23 mouse cellular contexts compared by ENCODE assay signal in genomic region chr7:142500032-142500431, GRCm38 (mm10). TPM values are rescaled to one million over a fixed set of nuclear protein-coding genes. Genes with fewer than 3 reads are reported as not detected.
DNase-seq lines count a peak whose midpoint lies in the region; ATAC-seq lines count a peak whose summit lies in the region.
"Had no signal": no experiment of that assay in that cellular context is flagged by ENCODE, and none has a peak within 500 bp of the region (broad histone marks: within the 10 kb centered on the region; RNA-seq: fewer than 3 reads in every experiment).

No protein-coding gene starts in this region.

- no peak overlapping the region for H3K9ac ChIP-seq in heart, embryonic 14.5 days (ENCODE audit: low read length)
- H3K9ac ChIP-seq in midbrain, embryonic 11.5 days (ENCODE audit: low read length), result no peak overlapping the region
- H3K9ac ChIP-seq: forebrain, embryonic 15.5 days; liver, embryonic 13.5 days; lung, embryonic 15.5 days; midbrain, embryonic 13.5 days; neural tube, embryonic 15.5 days had no signal

- ATAC-seq in heart, embryonic 14.5 days (ENCODE audit: insufficient number of reproducible peaks, insufficient read depth, low FRiP score, low read depth), result no peak
- no peak for ATAC-seq in midbrain, embryonic 11.5 days (ENCODE audit: low FRiP score)
- ATAC-seq: forebrain, embryonic 15.5 days; hindbrain, embryonic 16.5 days; intestine, postnatal 0 days; midbrain, embryonic 13.5 days had no signal

- H3K36me3 ChIP-seq in heart, embryonic 14.5 days (ENCODE audit: control insufficient read depth, insufficient read depth, low read length), result no peaks in the 10 kb centered on the region
- H3K36me3 ChIP-seq in splenic B cell, adult 2 months (ENCODE audit: control insufficient read depth, insufficient read depth, low read length, poor library complexity, severe bottlenecking), result no peaks in the 10 kb centered on the region
- no peaks in the 10 kb centered on the region for H3K36me3 ChIP-seq in midbrain, embryonic 11.5 days (ENCODE audit: control insufficient read depth, insufficient read depth, low read length)
- H3K36me3 ChIP-seq: forebrain, embryonic 15.5 days; G1E; liver, embryonic 13.5 days; midbrain, embryonic 13.5 days; neural tube, embryonic 15.5 days had no signal

- intact Hi-C loops in heart, postnatal 25 days (cut with DNase I), result no loop called here

- H3K4me1 ChIP-seq in heart, embryonic 14.5 days (ENCODE audit: control insufficient read depth in 2 of 2, insufficient read depth in 2 of 2, low read length in 2 of 2), result peaks cover 21 to 22% of the 10 kb centered on the region in 2 experiments
- H3K4me1 ChIP-seq in midbrain, embryonic 11.5 days (ENCODE audit: control insufficient read depth, insufficient read depth, low read length), result no peaks in the 10 kb centered on the region
- H3K4me1 ChIP-seq: forebrain, embryonic 15.5 days; liver, embryonic 13.5 days; midbrain, embryonic 13.5 days; neural tube, embryonic 15.5 days had no signal

- H3K4me2 ChIP-seq in heart, embryonic 14.5 days (ENCODE audit: low read length), result no peak overlapping the region
- H3K4me2 ChIP-seq in midbrain, embryonic 11.5 days, result no peak overlapping the region
- H3K4me2 ChIP-seq: forebrain, embryonic 15.5 days; liver, embryonic 13.5 days; lung, embryonic 15.5 days; midbrain, embryonic 13.5 days; neural tube, embryonic 15.5 days had no signal

- H3K27me3 ChIP-seq in heart, embryonic 14.5 days (ENCODE audit: control insufficient read depth, insufficient read depth, low read length), result no peaks in the 10 kb centered on the region
- no peaks in the 10 kb centered on the region for H3K27me3 ChIP-seq in splenic B cell, adult 2 months (ENCODE audit: control insufficient read depth, insufficient read depth, low read length, poor library complexity, severe bottlenecking)
- no peaks in the 10 kb centered on the region for H3K27me3 ChIP-seq in midbrain, embryonic 11.5 days (ENCODE audit: control insufficient read depth, insufficient read depth, low read length)
- H3K27me3 ChIP-seq: forebrain, embryonic 15.5 days; lung, embryonic 15.5 days; midbrain, embryonic 13.5 days had no signal

- DNase-seq in heart, postnatal 25 days (ENCODE audit: low spot score), result no peak
- DNase-seq in spleen, postnatal 36 days (ENCODE audit: low spot score in 2 of 2), result peak; percentile 25 to 31
- DNase-seq in spleen, adult 18-20 months, result no peak
- DNase-seq in gastrocnemius, postnatal 25 days, result peak; percentile 73
- peak; percentile 24 for DNase-seq in splenic B cell, adult 2 months (ENCODE audit: low read depth, low spot score)
- no peak for DNase-seq in midbrain, embryonic 11.5 days (ENCODE audit: low spot score, missing footprints)
- no peak for DNase-seq in cerebellum, postnatal 36 days
- DNase-seq: cerebellum, adult 9-10 months; kidney, postnatal 4 days; liver, embryonic 13.5 days; right cerebral cortex, postnatal 25 days; thymus, postnatal 4 days had no signal

- peak overlapping the region; percentile 49 to 72; a peak in 3 of 4 replicates for H3K27ac ChIP-seq in heart, embryonic 14.5 days (replicated peaks in 1 of 2; ENCODE audit: control insufficient read depth in 1 of 2, insufficient read depth in 1 of 2, low read depth in 2 of 2, low read length in 2 of 2)
- no peak overlapping the region for H3K27ac ChIP-seq in midbrain, embryonic 11.5 days (ENCODE audit: low read depth, low read length)
- H3K27ac ChIP-seq: forebrain, embryonic 15.5 days; liver, embryonic 13.5 days; macrophage; midbrain, embryonic 13.5 days; neural tube, embryonic 15.5 days had no signal

- H3K4me3 ChIP-seq in heart, embryonic 14.5 days (ENCODE audit: control insufficient read depth in 1 of 2, insufficient read depth in 1 of 2, low read depth in 1 of 2, low read length in 2 of 2), result no peak overlapping the region
- H3K4me3 ChIP-seq in midbrain, embryonic 11.5 days (ENCODE audit: low read depth, low read length), result no peak overlapping the region
- H3K4me3 ChIP-seq: forebrain, embryonic 15.5 days; liver, embryonic 13.5 days; lung, embryonic 15.5 days; midbrain, embryonic 13.5 days; neural tube, embryonic 15.5 days had no signal

- 62% methylated on average over 1 of the region's 1 CpGs for WGBS in heart, embryonic 14.5 days
- WGBS in midbrain, embryonic 11.5 days, result 96% methylated on average over 1 of the region's 1 CpGs

- H3K9me3 ChIP-seq in heart, embryonic 14.5 days (ENCODE audit: control insufficient read depth, low read length), result no peaks in the 10 kb centered on the region
- no peaks in the 10 kb centered on the region for H3K9me3 ChIP-seq in midbrain, embryonic 11.5 days (ENCODE audit: control insufficient read depth, low read length)
- H3K9me3 ChIP-seq: forebrain, embryonic 15.5 days; G1E; liver, embryonic 13.5 days; lung, embryonic 15.5 days; midbrain, embryonic 13.5 days; neural tube, embryonic 15.5 days had no signal

RNA-seq across cellular contexts. Expression of gene Tnnt3, which starts 1.4 kb away (rescaled TPM):
- polyA plus RNA-seq in heart, embryonic 14.5 days (2014; fragmentation: Nextera tagmentation; extraction: Ambion mirVana), result 3.9 and 5.8 TPM in 2 replicates
- 1 to 10 TPM in 1 of 2 experiments, not detected in 1; 2.0 TPM for total RNA-seq in heart, postnatal 25 days (2021)
- over 10,000 TPM; 28,170 to 31,317 TPM for total RNA-seq in gastrocnemius, postnatal 25 days (2021)
- polyA plus RNA-seq in midbrain, embryonic 11.5 days (2014; fragmentation: Nextera tagmentation; extraction: Ambion mirVana), result 0.77 and 2.0 TPM in 2 replicates
- total RNA-seq: G1E; granulocyte monocyte progenitor cell, adult 5-6 weeks; left cerebral cortex, postnatal 25 days had no signal
- polyA plus RNA-seq: G1E, macrophage had no signal

RNA-seq across cellular contexts. Expression of gene Mrpl23, which starts 32.5 kb away (rescaled TPM):
- 23.5 and 23.8 TPM in 2 replicates for polyA plus RNA-seq in heart, embryonic 14.5 days (2014; fragmentation: Nextera tagmentation; extraction: Ambion mirVana)
- total RNA-seq in heart, postnatal 25 days (2021), result 10 to 100 TPM; 16.1 to 39.0 TPM
- 10 to 100 TPM in 1 of 2 experiments, 1 to 10 TPM in 1; 8.6 to 18.3 TPM for total RNA-seq in gastrocnemius, postnatal 25 days (2021)
- polyA plus RNA-seq in midbrain, embryonic 11.5 days (2014; fragmentation: Nextera tagmentation; extraction: Ambion mirVana), result 13.9 and 16.6 TPM in 2 replicates

RNA-seq across cellular contexts. Expression of gene Lsp1, which starts 39.4 kb away (rescaled TPM):
- polyA plus RNA-seq in heart, embryonic 14.5 days (2014; fragmentation: Nextera tagmentation; extraction: Ambion mirVana), result 48.6 and 49.3 TPM in 2 replicates
- total RNA-seq in heart, postnatal 25 days (2021), result 10 to 100 TPM; 43.7 to 48.1 TPM
- 10 to 100 TPM; 43.2 to 60.3 TPM for total RNA-seq in gastrocnemius, postnatal 25 days (2021)
- 11.1 and 13.1 TPM in 2 replicates for polyA plus RNA-seq in midbrain, embryonic 11.5 days (2014; fragmentation: Nextera tagmentation; extraction: Ambion mirVana)

RNA-seq across cellular contexts. Expression of gene Tnni2, which starts 58.4 kb away (rescaled TPM):
- 24.1 and 31.7 TPM in 2 replicates for polyA plus RNA-seq in heart, embryonic 14.5 days (2014; fragmentation: Nextera tagmentation; extraction: Ambion mirVana)
- total RNA-seq in heart, postnatal 25 days (2021), result 1 to 10 TPM; 4.4 to 7.1 TPM
- over 10,000 TPM; 16,193 to 17,938 TPM for total RNA-seq in gastrocnemius, postnatal 25 days (2021)
- 0.47 and 0.96 TPM in 2 replicates for polyA plus RNA-seq in midbrain, embryonic 11.5 days (2014; fragmentation: Nextera tagmentation; extraction: Ambion mirVana)
- total RNA-seq: left cerebral cortex, postnatal 25 days had no signal

Comparison
In these comparisons a context has a peak if more than half of its experiments do, and no peak if none do; other contexts are left out.
1. DNase-seq: peak in spleen, postnatal 36 days (2 of 2), gastrocnemius, postnatal 25 days (single experiment) and splenic B cell, adult 2 months (single experiment); none in heart, postnatal 25 days (single experiment), spleen, adult 18-20 months (0 of 2), midbrain, embryonic 11.5 days (single experiment) and cerebellum, postnatal 36 days (0 of 2).
2. RNA of gene Tnnt3, which starts 1.4 kb away (total RNA-seq): 28,170 to 31,317 TPM in gastrocnemius, postnatal 25 days; 2.0 TPM in heart, postnatal 25 days; every median in the first group is over 1,000 times any median in the second.